In the genomic region with DNA sequence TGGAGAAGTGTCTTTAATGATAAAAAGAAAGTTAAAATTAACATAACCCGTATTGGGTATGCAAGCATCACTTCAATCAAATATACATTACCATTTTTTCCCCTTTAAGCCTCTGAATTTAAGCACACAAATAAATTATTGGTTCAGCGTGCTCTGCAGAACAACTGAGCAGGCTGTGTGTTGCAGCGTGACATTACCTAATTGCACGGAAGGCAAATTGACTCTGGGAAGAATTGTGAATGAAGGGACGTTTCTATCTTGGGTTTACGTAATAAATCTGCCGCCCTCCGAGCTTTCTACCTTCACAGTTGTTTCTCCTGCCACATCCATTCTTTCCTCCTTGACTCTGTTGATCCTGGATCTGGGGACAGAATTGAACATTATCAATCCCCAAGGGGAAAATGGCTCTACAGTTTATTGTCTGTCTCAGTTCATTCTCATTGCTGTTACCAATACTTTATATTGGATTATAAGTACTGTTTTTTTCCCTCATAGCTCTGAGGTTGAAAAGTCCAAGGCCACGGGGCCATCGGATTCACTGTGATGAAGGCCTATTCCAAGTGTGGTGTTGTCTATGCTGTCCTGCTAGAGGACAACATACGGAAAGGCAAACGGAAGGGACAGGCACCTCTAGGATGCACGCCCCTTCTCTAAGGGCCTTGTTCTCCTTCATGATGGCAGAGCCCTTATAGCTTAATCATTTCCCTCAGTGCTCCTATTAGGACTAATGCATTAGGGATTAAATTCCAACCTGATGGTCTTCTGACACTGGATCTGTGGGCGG, we compare ENCODE assay signal across 26 mouse cellular contexts.
A peak's percentile ranks its signal among the peaks of the same experiment; 100 is the strongest.
DNase-seq lines count a peak whose midpoint lies in the region; ATAC-seq lines count a peak whose summit lies in the region.
"Had no signal": no experiment of that assay in that cellular context is flagged by ENCODE, and none has a peak within 500 bp of the region (broad histone marks: within the 10 kb centered on the region; RNA-seq: fewer than 3 reads in every experiment).

No protein-coding gene starts in this region.

- no peak overlapping the region for H3K9ac ChIP-seq in hindbrain, embryonic 13.5 days
- H3K9ac ChIP-seq in hindbrain, embryonic 16.5 days (ENCODE audit: low read depth, low read length): no peak overlapping the region
- no peak overlapping the region for H3K9ac ChIP-seq in neural tube, embryonic 11.5 days (ENCODE audit: low read length)
- H3K9ac ChIP-seq in neural tube, embryonic 12.5 days: no peak overlapping the region
- H3K9ac ChIP-seq: embryonic facial prominence, embryonic 15.5 days; limb, embryonic 13.5 days; lung, embryonic 15.5 days had no signal

- no peak overlapping the region for H3K4me3 ChIP-seq in hindbrain, embryonic 13.5 days
- no peak overlapping the region for H3K4me3 ChIP-seq in hindbrain, embryonic 16.5 days (ENCODE audit: low read length)
- no peak overlapping the region for H3K4me3 ChIP-seq in neural tube, embryonic 11.5 days (ENCODE audit: low read depth, low read length)
- no peak overlapping the region for H3K4me3 ChIP-seq in neural tube, embryonic 12.5 days
- H3K4me3 ChIP-seq: embryonic facial prominence, embryonic 10.5 days; embryonic facial prominence, embryonic 15.5 days; gastrocnemius, adult 2 months; limb, embryonic 13.5 days; lung, embryonic 15.5 days; myocyte had no signal

- no peaks in the 10 kb centered on the region for H3K4me1 ChIP-seq in hindbrain, embryonic 13.5 days (replicated peaks)
- no peaks in the 10 kb centered on the region for H3K4me1 ChIP-seq in hindbrain, embryonic 16.5 days (ENCODE audit: control insufficient read depth, insufficient read depth, low read depth, low read length)
- H3K4me1 ChIP-seq in neural tube, embryonic 11.5 days (ENCODE audit: control insufficient read depth, insufficient read depth, low read length): no peaks in the 10 kb centered on the region
- no peaks in the 10 kb centered on the region for H3K4me1 ChIP-seq in neural tube, embryonic 12.5 days
- H3K4me1 ChIP-seq: embryonic facial prominence, embryonic 10.5 days; embryonic facial prominence, embryonic 15.5 days; limb, embryonic 13.5 days; lung, embryonic 15.5 days had no signal

- 64% methylated on average over 14 of the region's 14 CpGs for WGBS in hindbrain, embryonic 13.5 days
- 66% methylated on average over 14 of the region's 14 CpGs for WGBS in hindbrain, embryonic 16.5 days
- WGBS in neural tube, embryonic 11.5 days: 71% methylated on average over 14 of the region's 14 CpGs
- WGBS in neural tube, embryonic 12.5 days: 63% methylated on average over 14 of the region's 14 CpGs

- no peaks in the 10 kb centered on the region for H3K9me3 ChIP-seq in hindbrain, embryonic 13.5 days
- H3K9me3 ChIP-seq in hindbrain, embryonic 16.5 days (ENCODE audit: control insufficient read depth, low read length): no peaks in the 10 kb centered on the region
- H3K9me3 ChIP-seq in neural tube, embryonic 11.5 days (ENCODE audit: control insufficient read depth, low read length): no peaks in the 10 kb centered on the region
- H3K9me3 ChIP-seq in neural tube, embryonic 12.5 days: no peaks in the 10 kb centered on the region
- H3K9me3 ChIP-seq: embryonic facial prominence, embryonic 10.5 days; embryonic facial prominence, embryonic 15.5 days; limb, embryonic 13.5 days; lung, embryonic 15.5 days had no signal

- H3K36me3 ChIP-seq in hindbrain, embryonic 13.5 days: no peaks in the 10 kb centered on the region
- H3K36me3 ChIP-seq in hindbrain, embryonic 16.5 days (ENCODE audit: control insufficient read depth, insufficient read depth, low read length): no peaks in the 10 kb centered on the region
- no peaks in the 10 kb centered on the region for H3K36me3 ChIP-seq in neural tube, embryonic 11.5 days (ENCODE audit: control insufficient read depth, insufficient read depth, low read length)
- no peaks in the 10 kb centered on the region for H3K36me3 ChIP-seq in neural tube, embryonic 12.5 days
- H3K36me3 ChIP-seq: embryonic facial prominence, embryonic 10.5 days; embryonic facial prominence, embryonic 15.5 days; limb, embryonic 13.5 days; lung, embryonic 15.5 days had no signal

- H3K4me2 ChIP-seq in hindbrain, embryonic 13.5 days: 0 out of 2 replicates have a peak overlapping the region, but pooled peaks have one; percentile 6
- no peak overlapping the region for H3K4me2 ChIP-seq in hindbrain, embryonic 16.5 days (ENCODE audit: low read length)
- no peak overlapping the region for H3K4me2 ChIP-seq in neural tube, embryonic 11.5 days (ENCODE audit: low read depth)
- no peak overlapping the region for H3K4me2 ChIP-seq in neural tube, embryonic 12.5 days (replicated peaks)
- H3K4me2 ChIP-seq: embryonic facial prominence, embryonic 15.5 days; heart, embryonic 11.5 days; limb, embryonic 13.5 days; liver, embryonic 11.5 days; lung, embryonic 15.5 days had no signal

- peak overlapping the region; percentile 48; the same call in 1 of the 2 replicates for H3K27ac ChIP-seq in hindbrain, embryonic 13.5 days
- no peak overlapping the region for H3K27ac ChIP-seq in hindbrain, embryonic 16.5 days (ENCODE audit: low read depth, low read length)
- H3K27ac ChIP-seq in neural tube, embryonic 11.5 days (ENCODE audit: low read depth, low read length): no peak overlapping the region
- no peak overlapping the region for H3K27ac ChIP-seq in neural tube, embryonic 12.5 days
- H3K27ac ChIP-seq: embryonic facial prominence, embryonic 10.5 days; embryonic facial prominence, embryonic 15.5 days; gastrocnemius, adult 2 months; limb, embryonic 13.5 days; lung, embryonic 15.5 days had no signal

- H3K27me3 ChIP-seq in hindbrain, embryonic 13.5 days: no peaks in the 10 kb centered on the region
- H3K27me3 ChIP-seq in hindbrain, embryonic 16.5 days (replicated peaks; ENCODE audit: control insufficient read depth, insufficient read depth, low read length): no peaks in the 10 kb centered on the region
- H3K27me3 ChIP-seq in neural tube, embryonic 11.5 days (ENCODE audit: control insufficient read depth, insufficient read depth, low read length): no peaks in the 10 kb centered on the region
- H3K27me3 ChIP-seq in neural tube, embryonic 12.5 days (replicated peaks): no peaks in the 10 kb centered on the region
- H3K27me3 ChIP-seq: embryonic facial prominence, embryonic 15.5 days; limb, embryonic 13.5 days; lung, embryonic 15.5 days had no signal

- DNase-seq in neural tube, embryonic 11.5 days (ENCODE audit: low spot score): no peak
- no peak for DNase-seq in neural tube, embryonic 10.5 days (ENCODE audit: extremely low spot score, low spot score)
- DNase-seq in urinary bladder, postnatal 4 days (ENCODE audit: low spot score in 2 of 2): no peak
- DNase-seq in thymus, adult 18-20 months: no peak
- DNase-seq: adrenal gland, postnatal 36 days; B cell, adult 2 months; cerebellum, adult 8-10 months; cerebellum, postnatal 25 days; gastrocnemius, adult 2 months; gastrocnemius, postnatal 36 days; heart, adult 18-20 months; heart, postnatal 36 days; kidney, adult 11 months; kidney, postnatal 14 days had no signal

- ATAC-seq in hindbrain, embryonic 13.5 days (ENCODE audit: low FRiP score): peak; percentile 54
- no peak for ATAC-seq in hindbrain, embryonic 16.5 days
- peak; percentile 45; the same call in 1 of the 2 replicates for ATAC-seq in neural tube, embryonic 11.5 days (ENCODE audit: insufficient read depth, low FRiP score, low TSS enrichment)
- ATAC-seq in neural tube, embryonic 12.5 days (ENCODE audit: low FRiP score, low read depth): peak; percentile 56; the same call in 1 of the 2 replicates
- ATAC-seq: forebrain, embryonic 16.5 days; inflammation-experienced regulatory T-cells, adult 6 months had no signal
